In genomic region chr7:101513655-101514054, GRCm38 (mm10) we compare ENCODE assay signal across 13 mouse cellular contexts.
DNase-seq lines count a peak whose midpoint lies in the region; ATAC-seq and TF ChIP-seq lines count a peak whose summit lies in the region.
"Had no signal": no experiment of that assay in that cellular context is flagged by ENCODE, and none has a peak within 500 bp of the region (broad histone marks: within the 10 kb centered on the region; RNA-seq: fewer than 3 reads in every experiment).

No protein-coding gene starts in this region.

- no peak overlapping the region for H3K4me2 ChIP-seq in lung, embryonic 14.5 days
- H3K4me2 ChIP-seq: heart, embryonic 13.5 days; intestine, embryonic 15.5 days; neural tube, embryonic 12.5 days had no signal

- no peak for ATAC-seq in lung, embryonic 14.5 days (ENCODE audit: insufficient read depth)
- ATAC-seq: intestine, embryonic 15.5 days had no signal

- DNase-seq in adrenal gland, postnatal 25 days: peak; percentile 33
- DNase-seq in adrenal gland, postnatal 4 days (ENCODE audit: low spot score in 2 of 2): no peak
- DNase-seq in lung, embryonic 14.5 days: peak; percentile 50
- DNase-seq in lung, postnatal 4 days: no peak
- peak; percentile 73 to 74 for DNase-seq in cerebellum, postnatal 36 days
- DNase-seq in right cerebral cortex, postnatal 4 days: peak; percentile 54
- no peak for DNase-seq in urinary bladder, postnatal 14 days (ENCODE audit: low spot score)
- no peak for DNase-seq in liver

- no peak overlapping the region for H3K4me3 ChIP-seq in lung, embryonic 14.5 days (ENCODE audit: low read depth, low read length)
- H3K4me3 ChIP-seq: heart, embryonic 13.5 days; intestine, embryonic 15.5 days; neural tube, embryonic 12.5 days had no signal

- no peaks in the 10 kb centered on the region for H3K9me3 ChIP-seq in lung, embryonic 14.5 days (ENCODE audit: low read depth, low read length)
- H3K9me3 ChIP-seq: G1E; heart, embryonic 13.5 days; intestine, embryonic 15.5 days; neural tube, embryonic 12.5 days had no signal

- no peak for TF ChIP-seq CTCF in lung, embryonic 14.5 days (IDR thresholded peaks at IDR 0.05; ENCODE audit: low read depth)

- H3K27ac ChIP-seq in lung, embryonic 14.5 days (ENCODE audit: low read depth): no peak overlapping the region
- H3K27ac ChIP-seq: heart, embryonic 13.5 days; intestine, embryonic 15.5 days; liver, embryonic 14.5 days; neural tube, embryonic 12.5 days had no signal

- 55% methylated on average over 7 of the region's 7 CpGs for WGBS in lung, embryonic 14.5 days

- H3K4me1 ChIP-seq in lung, embryonic 14.5 days (ENCODE audit: insufficient read depth): no peaks in the 10 kb centered on the region
- H3K4me1 ChIP-seq: intestine, embryonic 15.5 days; neural tube, embryonic 12.5 days had no signal

- no peak overlapping the region for H3K9ac ChIP-seq in lung, embryonic 14.5 days
- H3K9ac ChIP-seq: heart, embryonic 13.5 days; intestine, embryonic 15.5 days; liver, embryonic 14.5 days; neural tube, embryonic 12.5 days had no signal

- no peaks in the 10 kb centered on the region for H3K27me3 ChIP-seq in lung, embryonic 14.5 days (ENCODE audit: insufficient read depth, low read length)
- H3K27me3 ChIP-seq: intestine, embryonic 15.5 days; neural tube, embryonic 12.5 days had no signal

- H3K36me3 ChIP-seq in lung, embryonic 14.5 days (ENCODE audit: insufficient read depth): no peaks in the 10 kb centered on the region
- H3K36me3 ChIP-seq: G1E; heart, embryonic 13.5 days; intestine, embryonic 15.5 days; neural tube, embryonic 12.5 days had no signal

Comparison
In these comparisons a context has a peak if more than half of its experiments do, and no peak if none do; other contexts are left out.
1. DNase-seq: peak in adrenal gland, postnatal 25 days (single experiment), lung, embryonic 14.5 days (single experiment), cerebellum, postnatal 36 days (2 of 2) and right cerebral cortex, postnatal 4 days (single experiment); none in adrenal gland, postnatal 4 days (0 of 2), lung, postnatal 4 days (0 of 2), urinary bladder, postnatal 14 days (single experiment) and liver (single experiment).